Mouse (Mus musculus) E14TG2a.4 (cell line): ENCODE data around the gene Tstd3.

Experiments
- CTCF ChIP-seq: conservative IDR thresholded peaks from 2 replicates; pipeline ENCODE4 v1.5.1; 2014; ENCODE audit warnings: low read length
- NANOG ChIP-seq: IDR thresholded peaks from 2 replicates; pipeline ENCODE4 v1.6.1; 2014; ENCODE audit warnings: borderline replicate concordance, low read length, mixed read lengths

GRCm38 (mm10) chr4:21812635-21813034 is 45.6 kb upstream of the Tstd3 start:
- TF ChIP-seq CTCF: no peak
- TF ChIP-seq NANOG: no peak
